Mouse (Mus musculus) cerebellum, adult 11 months (tissue): ENCODE data around the gene Neurl4.
A peak's percentile ranks its signal among the peaks of the same experiment; 100 is the strongest.

Experiments used
- DNase-seq: peaks from one replicate; pipeline ENCODE4 v3.0.0; 2022

Gene Neurl4

GRCm38 (mm10) chr11:69881787-69882670 is 18.8 kb upstream of the Neurl4 start:
- DNase-seq = no peak

GRCm38 (mm10) chr11:69883066-69883465 is 17.8 kb upstream of the Neurl4 start:
- DNase-seq = no peak

GRCm38 (mm10) chr11:69883527-69884151 is 17.2 kb upstream of the Neurl4 start:
- no peak for DNase-seq

- no peak for DNase-seq
Measured at GRCm38 (mm10) chr11:69884240-69884639, 16.6 kb upstream of the Neurl4 start.

- no peak for DNase-seq
Measured at GRCm38 (mm10) chr11:69884663-69885062, 16.2 kb upstream of the Neurl4 start.

- no peak for DNase-seq
Measured at GRCm38 (mm10) chr11:69886907-69887635, 13.8 kb upstream of the Neurl4 start.

GRCm38 (mm10) chr11:69891482-69891881 is 9.4 kb upstream of the Neurl4 start:
- no peak for DNase-seq

GRCm38 (mm10) chr11:69894671-69895070 is 6.2 kb upstream of the Neurl4 start:
- DNase-seq = no peak

- no peak for DNase-seq
Measured at GRCm38 (mm10) chr11:69895291-69895690, 5.6 kb upstream of the Neurl4 start, which contains the start of gene Acap1. Gene Acap1 (minus strand): TSS chr11:69895539.

- DNase-seq = no peak
Measured at GRCm38 (mm10) chr11:69899870-69900269, 1.0 kb upstream of the Neurl4 start.

- peak; percentile 95 for DNase-seq
Measured at GRCm38 (mm10) chr11:69901406-69901846, 554 bp downstream of the Neurl4 start.

GRCm38 (mm10) chr11:69901993-69902392 is 1.1 kb downstream of the Neurl4 start:
- DNase-seq = no peak

- DNase-seq = peak; percentile 30
Measured at GRCm38 (mm10) chr11:69902972-69903371, 2.1 kb downstream of the Neurl4 start.

- no peak for DNase-seq
Measured at GRCm38 (mm10) chr11:69904311-69904710, 3.4 kb downstream of the Neurl4 start.

GRCm38 (mm10) chr11:69908645-69909044 is 7.8 kb downstream of the Neurl4 start:
- no peak for DNase-seq

- no peak for DNase-seq
Measured at GRCm38 (mm10) chr11:69909174-69909573, 8.3 kb downstream of the Neurl4 start.

GRCm38 (mm10) chr11:69910177-69910576 is 9.3 kb downstream of the Neurl4 start:
- no peak for DNase-seq

- no peak for DNase-seq
Measured at GRCm38 (mm10) chr11:69910781-69911560, 10.1 kb downstream of the Neurl4 start.

GRCm38 (mm10) chr11:69911701-69912100 is 10.8 kb downstream of the Neurl4 start:
- DNase-seq = no peak

GRCm38 (mm10) chr11:69912716-69913530 is 12.1 kb downstream of the Neurl4 start:
- no peak for DNase-seq

- peak; percentile 88 for DNase-seq
Measured at GRCm38 (mm10) chr11:69913554-69914371, 12.9 kb downstream of the Neurl4 start, which contains the start of gene Gps2. Gene Gps2 (plus strand): TSS chr11:69913888.
